Mouse (Mus musculus): Measurements from ENCODE around the gene Sult2a2.
"Not testable (repeated sequence)": the region's sequence is repeated elsewhere in the genome, so short reads cannot be mapped to it uniquely, and the experiment has no call there.

Gene Sult2a2

GRCm38 (mm10) chr7:13733205-13733604 is at the start of gene Sult2a2:
Sult2a2 (plus strand) TSS chr7:13733505.
- TF ChIP-seq GATA4 (IDR thresholded peaks at IDR 0.05; ENCODE audit: insufficient replicate concordance, low read length), result not testable (repeated sequence)

GRCm38 (mm10) chr7:13813913-13814312 is 80.6 kb downstream of the Sult2a2 start:
- no peak for TF ChIP-seq GATA4 (IDR thresholded peaks at IDR 0.05; ENCODE audit: insufficient replicate concordance, low read length)

Data from liver, adult (tissue).